ENCODE assay signal across 8 mouse cellular contexts in genomic region chrX:75874332-75875291, GRCm38 (mm10). TPM values are rescaled to one million over a fixed set of nuclear protein-coding genes. Genes with fewer than 3 reads are reported as not detected.
DNase-seq lines count a peak whose midpoint lies in the region; ATAC-seq and TF ChIP-seq lines count a peak whose summit lies in the region.

Pls3 (minus strand) TSS chrX:75875182.

- H3K9me3 ChIP-seq in forebrain, embryonic 12.5 days = no peaks in the 10 kb centered on the region
- H3K9me3 ChIP-seq in heart, embryonic 15.5 days (replicated peaks) = no peaks in the 10 kb centered on the region
- no peaks in the 10 kb centered on the region for H3K9me3 ChIP-seq in stomach, postnatal 0 days (ENCODE audit: control insufficient read depth, low read length)

- 13% methylated on average over 31 of the region's 45 CpGs for WGBS in forebrain, embryonic 12.5 days
- 9% methylated on average over 45 of the region's 45 CpGs for WGBS in heart, embryonic 15.5 days
- WGBS in liver, adult 2 months = 0% methylated on average over 31 of the region's 45 CpGs
- 17% methylated on average over 28 of the region's 45 CpGs for WGBS in stomach, postnatal 0 days

- peak; percentile 49; the same call in 1 of the 2 replicates for TF ChIP-seq POLR2A in liver, adult 2 months (IDR thresholded peaks at IDR 0.05; ENCODE audit: extremely low read depth, insufficient read depth, low read length)
- TF ChIP-seq POLR2A in myocyte (IDR thresholded peaks at IDR 0.05; ENCODE audit: insufficient read length, low read depth) = peak; percentile 75

- no peaks in the 10 kb centered on the region for H3K36me3 ChIP-seq in forebrain, embryonic 12.5 days (replicated peaks)
- H3K36me3 ChIP-seq in heart, embryonic 15.5 days = no peaks in the 10 kb centered on the region
- no peaks in the 10 kb centered on the region for H3K36me3 ChIP-seq in liver, adult 2 months (ENCODE audit: control insufficient read depth, insufficient read depth, low read length)
- no peaks in the 10 kb centered on the region for H3K36me3 ChIP-seq in myocyte (ENCODE audit: control insufficient read depth, insufficient read depth)
- no peaks in the 10 kb centered on the region for H3K36me3 ChIP-seq in stomach, postnatal 0 days (ENCODE audit: control insufficient read depth, insufficient read depth, low read length)

- H3K27ac ChIP-seq in forebrain, embryonic 12.5 days = peak within 1 kb of the TSS; percentile 76
- peak within 1 kb of the TSS; percentile 88 for H3K27ac ChIP-seq in heart, embryonic 15.5 days
- peak within 1 kb of the TSS; percentile 77 for H3K27ac ChIP-seq in liver, adult 2 months (replicated peaks; ENCODE audit: insufficient read depth, low read depth, low read length)
- peak within 1 kb of the TSS; percentile 89 for H3K27ac ChIP-seq in stomach, postnatal 0 days (replicated peaks)

- no peaks in the 10 kb centered on the region for H3K4me1 ChIP-seq in forebrain, embryonic 12.5 days
- H3K4me1 ChIP-seq in heart, embryonic 15.5 days (replicated peaks) = 0 out of 2 replicates have a peak, but pooled peaks cover 3% of the 10 kb centered on the region
- peaks cover 9% of the 10 kb centered on the region for H3K4me1 ChIP-seq in liver, adult 2 months (ENCODE audit: control insufficient read depth, insufficient read depth, low read length)
- no peaks in the 10 kb centered on the region for H3K4me1 ChIP-seq in stomach, postnatal 0 days (replicated peaks; ENCODE audit: control insufficient read depth, insufficient read depth)

- TF ChIP-seq EP300 in stomach, postnatal 0 days (optimal IDR thresholded peaks at IDR 0.05) = no peak

- H3K4me2 ChIP-seq in forebrain, embryonic 12.5 days = peak within 1 kb of the TSS; percentile 57
- peak within 1 kb of the TSS; percentile 61 for H3K4me2 ChIP-seq in heart, embryonic 15.5 days
- peak within 1 kb of the TSS; percentile 69 for H3K4me2 ChIP-seq in myocyte (ENCODE audit: low read depth)
- peak within 1 kb of the TSS; percentile 53 for H3K4me2 ChIP-seq in stomach, postnatal 0 days (replicated peaks; ENCODE audit: low read depth)

- peak; percentile 99 for ATAC-seq in forebrain, embryonic 12.5 days (ENCODE audit: low FRiP score)
- ATAC-seq in heart, embryonic 15.5 days (replicated peaks; ENCODE audit: insufficient number of reproducible peaks, insufficient read depth, low FRiP score, low read depth) = peak; percentile 96
- ATAC-seq in stomach, postnatal 0 days (ENCODE audit: low FRiP score, low TSS enrichment) = peak; percentile 94

- H3K4me3 ChIP-seq in forebrain, embryonic 12.5 days (replicated peaks) = peak within 1 kb of the TSS; percentile 48
- H3K4me3 ChIP-seq in heart, embryonic 15.5 days = peak within 1 kb of the TSS; percentile 64
- peak within 1 kb of the TSS; percentile 69 for H3K4me3 ChIP-seq in liver, adult 2 months (ENCODE audit: insufficient read depth, low read depth, low read length)
- H3K4me3 ChIP-seq in myocyte = peak within 1 kb of the TSS; percentile 80
- peak within 1 kb of the TSS; percentile 52 for H3K4me3 ChIP-seq in stomach, postnatal 0 days (ENCODE audit: low read depth, low read length)

- no peaks in the 10 kb centered on the region for H3K27me3 ChIP-seq in forebrain, embryonic 12.5 days
- H3K27me3 ChIP-seq in heart, embryonic 15.5 days = no peaks in the 10 kb centered on the region
- no peaks in the 10 kb centered on the region for H3K27me3 ChIP-seq in liver, adult 2 months (ENCODE audit: control insufficient read depth, insufficient read depth, low read length)
- no peaks in the 10 kb centered on the region for H3K27me3 ChIP-seq in myocyte (ENCODE audit: control insufficient read depth, insufficient read depth, insufficient read length)
- H3K27me3 ChIP-seq in stomach, postnatal 0 days (ENCODE audit: control insufficient read depth, insufficient read depth, low read length) = no peaks in the 10 kb centered on the region

- no peak within 1 kb of the TSS for H3ac ChIP-seq in myocyte (ENCODE audit: control insufficient read depth, insufficient read length)

- peak; percentile 92 for DNase-seq in ES-CJ7 (ENCODE audit: low read depth, low spot score)
- DNase-seq in c-Kit-positive CD71-positive TER-119-negative erythroid progenitor cells, embryonic 14.5 days (ENCODE audit: low read depth) = peak; percentile 40
- peak; percentile 92 for DNase-seq in kidney, postnatal 10 days
- DNase-seq in liver, adult 2 months (ENCODE audit: extremely low read depth, low read depth, low spot score) = peak; percentile 82
- peak; percentile 76 for DNase-seq in stomach, postnatal 0 days (ENCODE audit: low spot score)

- 0 out of 2 replicates have a peak, but pooled peaks cover under 1% of the 10 kb centered on the region for H3K79me2 ChIP-seq in liver, adult 2 months (ENCODE audit: control insufficient read depth, insufficient read depth, low read length)
- H3K79me2 ChIP-seq in myocyte (ENCODE audit: control insufficient read depth, insufficient read depth) = peaks cover 44% of the 10 kb centered on the region

- H3K9ac ChIP-seq in forebrain, embryonic 12.5 days = peak within 1 kb of the TSS; percentile 57
- H3K9ac ChIP-seq in heart, embryonic 15.5 days = peak within 1 kb of the TSS; percentile 64
- peak within 1 kb of the TSS; percentile 59 for H3K9ac ChIP-seq in liver, adult 2 months (ENCODE audit: low read depth, low read length)
- H3K9ac ChIP-seq in stomach, postnatal 0 days (ENCODE audit: low read length) = peak within 1 kb of the TSS; percentile 57

- no peak for TF ChIP-seq CTCF in liver, adult 2 months (IDR thresholded peaks at IDR 0.05; ENCODE audit: low read depth, low read length)
- no peak for TF ChIP-seq CTCF in stomach, postnatal 0 days (IDR thresholded peaks at IDR 0.05; ENCODE audit: low read depth)

TF ChIP-seq in myocyte, 11 proteins besides CTCF, POLR2A, EP300 and RAD21:
- TF ChIP-seq MYOG (IDR thresholded peaks at IDR 0.05; ENCODE audit: control insufficient read depth in 1 of 3, insufficient read depth in 1 of 3, insufficient read length in 2 of 3, low read depth in 2 of 3) (peak in 1 of 3 experiments; percentile 62), MYOD1 (IDR thresholded peaks at IDR 0.05; ENCODE audit: control insufficient read depth in 1 of 3, insufficient read length in 2 of 3, low read depth in 2 of 3) (peak in 2 of 3 experiments; percentile 22 to 47), POLR2AphosphoS2 (IDR thresholded peaks at IDR 0.05; ENCODE audit: insufficient read length, low read depth) (peak; percentile 81), SRF (IDR thresholded peaks at IDR 0.05; ENCODE audit: control insufficient read depth, insufficient read length, low read depth) (no peak)

RNA-seq across cellular contexts. Expression of gene Pls3, which starts in this region (rescaled TPM):
- 54.1 and 56.2 TPM in 2 replicates for polyA plus RNA-seq in forebrain, embryonic 12.5 days (2016; fragmentation: Nextera tagmentation; extraction: Ambion mirVana)
- 68.2 and 74.1 TPM in 2 replicates for polyA plus RNA-seq in heart, embryonic 15.5 days (2015; fragmentation: Nextera tagmentation; extraction: Ambion mirVana)
- 64.2 and 77.7 TPM in 2 replicates for total RNA-seq in liver, adult 2 months (2014; rRNA removed)
- polyA plus RNA-seq in liver, adult 2 months (2012; rRNA removed) = 10.6 and 15.8 TPM in 2 replicates
- 51.6 TPM for polyA plus RNA-seq in myocyte (2012; fragmentation: generic; extraction: Trizol)
- 91.2 and 99.5 TPM in 2 replicates for polyA plus RNA-seq in stomach, postnatal 0 days (2015; fragmentation: Nextera tagmentation; extraction: Ambion mirVana)

Comparison
In these comparisons a context has a peak if more than half of its experiments do, and no peak if none do; other contexts are left out.
1. Peak in every context shown above with its lines: DNase-seq, ATAC-seq, H3K4me3 ChIP-seq and H3K27ac ChIP-seq.
2. DNase-seq: peak in every context shown above with its lines; median percentile 92 in ES-CJ7; 92 in kidney, postnatal 10 days; 82 in liver, adult 2 months; 76 in stomach, postnatal 0 days; 40 in c-Kit-positive CD71-positive TER-119-negative erythroid progenitor cells, embryonic 14.5 days.